Mouse (Mus musculus): ENCODE results near the gene Gm28539.
"Not testable (repeated sequence)": the region's sequence is repeated elsewhere in the genome, so short reads cannot be mapped to it uniquely, and the experiment has no call there.

Gene Gm28539

GRCm38 (mm10) chr16:18836468-18837208 lies at the start of gene Gm28539, which contains the start of gene 2510002D24Rik:
TSS of gene Gm28539 (plus strand) at chr16:18836584.
TSS of gene 2510002D24Rik (plus strand) at chr16:18836578.
- DNase-seq, result peak; percentile 97

GRCm38 (mm10) chr16:18786652-18787051 lies 49.7 kb upstream of the Gm28539 start:
- no peak for DNase-seq

GRCm38 (mm10) chr16:18788627-18789406 lies 47.6 kb upstream of the Gm28539 start:
- DNase-seq, result no peak

- DNase-seq, result no peak
Measured at GRCm38 (mm10) chr16:18795223-18795899, 41.0 kb upstream of the Gm28539 start.

GRCm38 (mm10) chr16:18796645-18797044 lies 39.7 kb upstream of the Gm28539 start:
- DNase-seq, result no peak

GRCm38 (mm10) chr16:18798151-18798550 lies 38.2 kb upstream of the Gm28539 start:
- no peak for DNase-seq

GRCm38 (mm10) chr16:18798841-18799240 lies 37.5 kb upstream of the Gm28539 start:
- peak; percentile 30 for DNase-seq

GRCm38 (mm10) chr16:18805746-18806145 lies 30.6 kb upstream of the Gm28539 start:
- DNase-seq, result peak; percentile 32

GRCm38 (mm10) chr16:18809001-18809400 lies 27.4 kb upstream of the Gm28539 start:
- DNase-seq, result no peak

- no peak for DNase-seq
Measured at GRCm38 (mm10) chr16:18811032-18811431, 25.4 kb upstream of the Gm28539 start.

- peak; percentile 94 for DNase-seq
Measured at GRCm38 (mm10) chr16:18811468-18812384, 24.7 kb upstream of the Gm28539 start, which contains the start of the genes Ufd1 and Cdc45. TSS of gene Ufd1 (plus strand) at chr16:18811779. TSS of gene Cdc45 (minus strand) at chr16:18811987.

- no peak for DNase-seq
Measured at GRCm38 (mm10) chr16:18812385-18812910, 23.9 kb upstream of the Gm28539 start.

- no peak for DNase-seq
Measured at GRCm38 (mm10) chr16:18822356-18822755, 14.0 kb upstream of the Gm28539 start.

GRCm38 (mm10) chr16:18822925-18823324 lies 13.5 kb upstream of the Gm28539 start:
- no peak for DNase-seq

- no peak for DNase-seq
Measured at GRCm38 (mm10) chr16:18828630-18829029, 7.8 kb upstream of the Gm28539 start.

GRCm38 (mm10) chr16:18829102-18829501 lies 7.3 kb upstream of the Gm28539 start:
- DNase-seq, result no peak

GRCm38 (mm10) chr16:18833486-18833885 lies 2.9 kb upstream of the Gm28539 start:
- DNase-seq, result no peak

GRCm38 (mm10) chr16:18836073-18836467 lies 314 bp upstream of the Gm28539 start:
- no peak for DNase-seq

- DNase-seq, result no peak
Measured at GRCm38 (mm10) chr16:18838346-18838745, 2.0 kb downstream of the Gm28539 start.

GRCm38 (mm10) chr16:18846301-18846820 lies 10.0 kb downstream of the Gm28539 start:
- DNase-seq, result no peak

- not testable (repeated sequence) for DNase-seq
Measured at GRCm38 (mm10) chr16:18849521-18850190, 13.3 kb downstream of the Gm28539 start.

All from kidney, adult 11 months (tissue).